Mouse (Mus musculus) urinary bladder, postnatal 4 days (tissue): ENCODE measurements around the gene Plxdc2.

ENCODE experiments used
- DNase-seq, 2 experiments: peaks; one replicate each; pipeline ENCODE4 v3.0.0; 2021 to 2022; ENCODE audit warnings: low spot score in 2 of 2

Gene Plxdc2

GRCm38 (mm10) chr2:16571169-16571751 lies 215.2 kb downstream of the Plxdc2 start:
- no peak for DNase-seq

- no peak for DNase-seq
Measured at GRCm38 (mm10) chr2:16576566-16576965, 220.5 kb downstream of the Plxdc2 start.

- DNase-seq, result no peak
Measured at GRCm38 (mm10) chr2:16578153-16578552, 222.0 kb downstream of the Plxdc2 start.

- DNase-seq, result no peak
Measured at GRCm38 (mm10) chr2:16588546-16588945, 232.4 kb downstream of the Plxdc2 start.

GRCm38 (mm10) chr2:16595451-16595850 lies 239.3 kb downstream of the Plxdc2 start:
- DNase-seq, result no peak

- no peak for DNase-seq
Measured at GRCm38 (mm10) chr2:16598231-16598630, 242.1 kb downstream of the Plxdc2 start.

- DNase-seq, result no peak
Measured at GRCm38 (mm10) chr2:16604291-16604690, 248.2 kb downstream of the Plxdc2 start.

- no peak for DNase-seq
Measured at GRCm38 (mm10) chr2:16607792-16608586, 251.9 kb downstream of the Plxdc2 start.

GRCm38 (mm10) chr2:16642061-16642460 lies 286.0 kb downstream of the Plxdc2 start:
- no peak for DNase-seq

- no peak for DNase-seq
Measured at GRCm38 (mm10) chr2:16651713-16652112, 295.6 kb downstream of the Plxdc2 start.

GRCm38 (mm10) chr2:16664516-16664915 lies 308.4 kb downstream of the Plxdc2 start:
- DNase-seq, result no peak

GRCm38 (mm10) chr2:16668391-16668790 lies 312.3 kb downstream of the Plxdc2 start:
- no peak for DNase-seq

- DNase-seq, result no peak
Measured at GRCm38 (mm10) chr2:16682905-16683304, 326.8 kb downstream of the Plxdc2 start.

GRCm38 (mm10) chr2:16683739-16684138 lies 327.6 kb downstream of the Plxdc2 start:
- DNase-seq, result no peak

GRCm38 (mm10) chr2:16684529-16684928 lies 328.4 kb downstream of the Plxdc2 start:
- DNase-seq, result no peak

GRCm38 (mm10) chr2:16696390-16696789 lies 340.3 kb downstream of the Plxdc2 start:
- DNase-seq, result no peak

- no peak for DNase-seq
Measured at GRCm38 (mm10) chr2:16697181-16697580, 341.1 kb downstream of the Plxdc2 start.

GRCm38 (mm10) chr2:16706227-16706626 lies 350.1 kb downstream of the Plxdc2 start:
- no peak for DNase-seq

GRCm38 (mm10) chr2:16709885-16710284 lies 353.8 kb downstream of the Plxdc2 start:
- no peak for DNase-seq

GRCm38 (mm10) chr2:16731033-16731432 lies 374.9 kb downstream of the Plxdc2 start:
- DNase-seq, result no peak

GRCm38 (mm10) chr2:16734381-16734780 lies 378.3 kb downstream of the Plxdc2 start:
- DNase-seq, result no peak

GRCm38 (mm10) chr2:16738241-16738640 lies 382.1 kb downstream of the Plxdc2 start:
- DNase-seq, result peak; percentile 57 to 64

- no peak for DNase-seq
Measured at GRCm38 (mm10) chr2:16741813-16742212, 385.7 kb downstream of the Plxdc2 start.
